Mouse (Mus musculus): Measurements from ENCODE around the gene Slc35b4.

Slc35b4 gene

DNA sequence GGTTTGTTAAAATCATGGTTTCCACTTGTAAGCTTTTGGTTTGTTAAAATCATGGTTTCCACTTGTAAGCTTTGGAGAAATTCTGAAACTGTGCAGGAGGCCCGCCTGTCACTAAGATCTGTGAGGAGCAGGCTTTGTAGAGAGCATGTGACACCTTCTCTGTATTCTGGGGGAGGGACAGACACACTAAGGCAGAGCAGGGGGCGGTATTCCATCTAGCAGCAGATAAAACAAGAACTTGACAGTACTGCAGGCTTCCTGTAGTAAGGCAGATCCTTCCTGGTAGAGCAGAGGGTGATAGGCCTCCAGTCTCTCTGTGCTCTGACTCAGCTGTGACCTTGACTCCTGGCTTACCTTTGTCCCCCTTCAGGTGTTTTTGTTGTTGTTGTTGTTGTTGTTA is 47.6 kb downstream of the Slc35b4 start:
- DNase-seq (ENCODE audit: low read depth, low spot score): no peak

DNA sequence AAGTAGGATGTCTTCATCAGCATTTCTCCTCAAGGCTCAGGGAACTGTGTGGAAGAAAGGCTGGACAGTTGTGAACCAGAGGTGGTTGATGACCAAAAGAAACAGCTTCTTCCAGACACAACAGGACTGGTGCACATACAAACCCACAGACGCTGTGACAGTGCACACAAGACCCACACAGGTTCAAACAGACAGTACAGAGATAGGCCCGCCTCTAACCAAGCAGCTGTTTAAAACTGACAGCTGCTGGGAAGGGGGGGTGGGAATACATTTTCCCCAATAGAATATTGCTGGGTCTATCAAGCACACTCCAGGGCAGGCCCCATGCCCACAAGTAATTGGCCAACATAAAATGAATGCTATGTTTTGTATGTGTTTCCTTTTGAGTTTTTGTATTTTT is 52.5 kb downstream of the Slc35b4 start:
- no peak for DNase-seq (ENCODE audit: low read depth, low spot score)

DNA sequence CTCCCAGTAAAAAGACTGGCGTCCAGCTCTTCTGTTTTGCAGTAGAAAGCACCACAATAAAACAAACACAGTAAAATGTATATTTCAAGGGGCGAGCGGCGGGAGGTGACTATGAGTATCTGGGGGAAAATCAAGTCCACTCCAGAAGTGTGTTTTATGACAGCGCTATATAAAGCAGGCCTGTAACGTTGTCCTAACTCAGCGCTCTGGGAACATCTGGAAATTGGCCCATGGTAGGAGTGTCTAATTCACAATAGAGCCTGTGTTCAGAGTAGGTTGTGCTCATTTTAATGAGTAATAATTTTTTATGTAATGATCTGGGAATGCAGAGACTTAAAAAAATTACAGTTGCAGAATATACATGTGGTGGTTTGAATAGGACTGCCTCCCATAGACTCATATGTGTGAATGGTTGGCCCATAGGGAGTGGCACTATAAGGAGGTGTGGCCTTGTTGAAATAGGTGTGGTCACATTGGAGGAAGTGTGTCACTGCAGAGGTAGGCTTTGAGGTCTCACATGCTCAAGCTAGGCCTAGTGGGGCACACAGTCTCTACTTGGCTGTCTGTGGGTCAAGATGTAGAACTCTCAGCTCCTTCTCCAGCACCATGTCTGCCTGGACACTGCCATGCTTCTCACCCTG is 60.0 kb downstream of the Slc35b4 start:
- no peak for DNase-seq (ENCODE audit: low read depth, low spot score)

DNA sequence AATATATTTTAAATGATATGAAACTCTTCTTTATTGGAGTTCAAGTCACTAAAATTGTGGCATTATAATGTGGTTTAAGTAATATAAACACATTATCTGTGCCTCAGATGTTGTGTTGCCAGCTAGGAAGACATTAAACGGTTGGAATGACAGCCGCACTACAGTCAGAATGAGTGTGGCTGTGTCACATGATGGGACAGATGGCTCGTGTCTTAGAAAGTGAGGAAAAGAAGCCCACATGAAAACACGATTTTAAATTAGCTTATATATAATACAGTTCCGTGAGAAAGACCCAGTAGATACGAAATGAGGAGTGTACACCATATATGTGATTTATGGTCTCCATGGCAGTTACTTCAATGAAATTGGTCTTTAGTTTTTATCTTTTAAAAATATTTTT is 65.5 kb downstream of the Slc35b4 start:
- DNase-seq (ENCODE audit: low read depth, low spot score): no peak

DNA sequence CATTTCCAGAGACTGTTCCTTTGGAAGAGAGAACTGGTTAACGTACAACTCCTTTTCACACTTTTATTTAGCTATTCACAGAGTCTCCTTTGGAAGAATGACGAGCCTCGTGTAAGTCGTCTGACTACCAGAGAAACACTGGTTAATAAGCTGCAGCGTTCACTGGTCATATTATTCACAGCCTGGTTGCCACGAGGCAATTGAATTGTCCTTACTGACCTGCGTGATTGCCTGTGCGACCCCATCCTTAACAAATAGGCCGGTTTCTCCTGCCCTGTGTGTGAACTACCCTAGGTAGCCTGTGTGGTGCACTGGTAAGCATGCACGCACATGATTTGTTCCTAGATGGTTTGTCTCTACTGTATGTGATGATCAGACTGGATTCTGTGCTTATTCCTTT is 66.3 kb downstream of the Slc35b4 start:
- DNase-seq (ENCODE audit: low read depth, low spot score): no peak

Data from R1 (cell line).